Mouse (Mus musculus) midbrain, embryonic 14.5 days (tissue): ENCODE results near the gene Serpine2. TPM values are rescaled to one million over a fixed set of nuclear protein-coding genes. Genes with fewer than 3 reads are reported as not detected.

Experiments
- ATAC-seq: fragments of 200-750 bp; cut with Nextera tagmentation; 2 replicates; pipeline ENCODE4 v1.8.0; 2017; ENCODE audit warnings: moderate number of reproducible peaks, moderate library complexity; ENCODE audit not compliant: low FRiP score, low TSS enrichment
- DNase-seq: peaks from one replicate; pipeline ENCODE4 v3.0.0-alpha.2; 2015
- H3K27ac ChIP-seq: fragments of 300-500 bp; sonication (generic); replicated peaks from 2 replicates; pipeline ENCODE4 v1.5.1; 2014; ENCODE audit warnings: mild to moderate bottlenecking, low read depth, low read length, moderate library complexity
- H3K27me3 ChIP-seq: fragments of 300-500 bp; sonication (generic); 2 replicates; pipeline ENCODE4 v1.6.1; 2014; ENCODE audit warnings: low read length, control low read depth, mixed read lengths; ENCODE audit not compliant: control insufficient read depth, insufficient read depth
- H3K36me3 ChIP-seq: fragments of 300-500 bp; sonication (generic); 2 replicates; pipeline ENCODE4 v1.6.1; 2014; ENCODE audit warnings: low read length, control low read depth; ENCODE audit not compliant: control insufficient read depth, insufficient read depth
- H3K4me1 ChIP-seq: fragments of 300-500 bp; sonication (generic); 2 replicates; pipeline ENCODE4 v1.6.1; 2014; ENCODE audit warnings: mild to moderate bottlenecking, antibody characterized with exemption, low read length, control low read depth; ENCODE audit not compliant: control insufficient read depth, insufficient read depth
- H3K4me2 ChIP-seq: fragments of 300-500 bp; sonication (generic); 2 replicates; pipeline ENCODE4 v1.6.1; 2014; ENCODE audit warnings: mild to moderate bottlenecking, low read length, moderate library complexity
- H3K4me3 ChIP-seq: fragments of 300-500 bp; sonication (generic); replicated peaks from 2 replicates; pipeline ENCODE4 v1.5.1; 2014; ENCODE audit warnings: low read depth, low read length
- H3K9ac ChIP-seq: fragments of 300-500 bp; sonication (generic); replicated peaks from 2 replicates; pipeline ENCODE4 v1.6.1; 2014; ENCODE audit warnings: mild to moderate bottlenecking, low read length, moderate library complexity
- H3K9me3 ChIP-seq: fragments of 300-500 bp; sonication (generic); 2 replicates; pipeline ENCODE4 v1.6.1; 2016; ENCODE audit warnings: low read length, control low read depth, mixed read lengths; ENCODE audit not compliant: control insufficient read depth
- WGBS: fragments of 180-500 bp; shearing (Covaris S2); extraction: QIAGEN DNeasy Blood & Tissue Kit; methylation state at CpG from one replicate; pipeline ENCODE4 v1.1.7; 2014; 5-methylcytosine and 5-hydroxymethylcytosine counted together
- polyA plus RNA-seq: library from polyadenylated mRNA; unstranded; fragments of >200 nt; fragmentation: Nextera tagmentation; extraction: Ambion mirVana; gene quantifications from 2 replicates; pipeline ENCODE4 v1.2.1, GENCODE M21; 2014

Gene Serpine2
- polyA plus RNA-seq, 1 experiment from 2014 or later: 199 TPM

DNA sequence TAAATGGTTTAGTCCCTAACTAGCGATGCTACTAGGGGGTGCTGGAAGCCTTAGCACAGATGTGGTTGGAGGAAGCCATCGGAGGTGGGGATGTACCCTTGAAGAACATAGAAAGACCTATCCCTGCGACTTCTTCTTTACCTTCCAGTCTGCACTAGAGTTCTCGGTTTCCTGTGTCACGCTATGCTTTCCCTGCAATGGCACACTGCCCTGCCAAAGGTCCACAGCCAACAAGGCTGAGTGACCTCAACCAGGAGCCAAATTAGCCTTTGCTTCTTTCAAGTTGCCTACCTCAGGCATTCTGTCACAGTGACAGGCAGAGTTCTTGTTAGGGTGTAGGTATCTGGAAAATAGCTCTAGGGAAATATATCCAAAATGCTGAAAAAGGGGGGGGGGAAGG lies 104.6 kb downstream of the Serpine2 start:
- Histone ChIP-seq H3K36me3 (0 out of 2 replicates have a peak, but pooled peaks cover 2% of the 10 kb centered on the region), H3K4me3 (no peak overlapping the region), H3K4me1 (peaks cover 24% of the 10 kb centered on the region), H3K27ac (no peak overlapping the region), H3K4me2 (no peak overlapping the region), H3K9me3 (no peaks in the 10 kb centered on the region), H3K9ac (no peak overlapping the region), H3K27me3 (no peaks in the 10 kb centered on the region)
- no peak for ATAC-seq
- DNase-seq: no peak
- WGBS: 92% methylated on average over 5 of the region's 5 CpGs

DNA sequence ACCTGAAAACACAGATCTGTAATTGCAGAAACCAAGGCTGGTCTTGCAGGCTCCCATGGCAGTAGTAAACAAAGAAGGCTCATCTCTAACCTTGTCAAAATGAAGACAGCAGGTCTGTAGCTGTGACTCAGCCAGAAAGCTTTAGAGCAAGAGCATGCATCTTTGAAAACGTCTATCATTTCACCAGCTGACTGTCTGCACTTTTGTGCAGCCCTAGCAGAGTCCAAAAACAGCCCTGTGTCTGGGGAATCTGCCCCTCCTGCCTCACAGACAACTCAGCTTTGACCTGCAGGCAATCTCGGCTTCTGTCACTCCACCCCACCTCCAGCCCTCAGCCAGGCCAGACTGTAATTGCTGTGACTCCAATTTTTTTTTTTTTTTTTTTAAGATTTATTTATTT lies 105.6 kb downstream of the Serpine2 start:
- WGBS: 71% methylated on average over 2 of the region's 2 CpGs
- ATAC-seq: no peak
- DNase-seq: no peak

DNA sequence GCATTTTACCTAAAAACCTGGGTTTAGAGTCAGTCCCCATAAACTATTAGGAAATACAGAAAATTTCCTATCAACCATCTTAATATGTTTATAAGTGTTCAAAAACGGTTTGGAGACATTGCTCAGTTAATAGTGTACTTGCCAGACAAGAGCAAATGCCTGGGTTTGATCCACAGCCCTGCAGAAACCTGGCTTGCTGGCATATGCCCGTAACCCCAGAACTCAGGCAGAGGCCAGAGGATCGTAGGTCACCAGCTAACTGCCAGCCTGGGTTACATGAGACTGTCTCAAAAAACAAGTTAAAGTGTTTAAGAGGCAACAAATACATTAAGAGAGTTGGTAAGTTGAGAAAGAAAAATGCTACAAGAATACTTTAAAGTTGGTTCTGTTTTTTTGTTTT lies 106.0 kb downstream of the Serpine2 start:
- 93% methylated on average over 3 of the region's 3 CpGs for WGBS
- H3K4me1 ChIP-seq: peaks cover 16% of the 10 kb centered on the region
- no peak for ATAC-seq
- H3K36me3 ChIP-seq: 0 out of 2 replicates have a peak, but pooled peaks cover 4% of the 10 kb centered on the region
- H3K27ac ChIP-seq: no peak overlapping the region
- no peak overlapping the region for H3K9ac ChIP-seq
- peaks cover 4% of the 10 kb centered on the region; the same call in 1 of the 2 replicates for H3K9me3 ChIP-seq
- no peak overlapping the region for H3K4me3 ChIP-seq
- H3K4me2 ChIP-seq: no peak overlapping the region
- no peak for DNase-seq
- H3K27me3 ChIP-seq: no peaks in the 10 kb centered on the region

More for the DNA sequence above, 105.6 kb downstream of the Serpine2 start:
- no peaks in the 10 kb centered on the region for H3K27me3 ChIP-seq
- no peak overlapping the region for H3K4me2 ChIP-seq
- peaks cover 3% of the 10 kb centered on the region; the same call in 1 of the 2 replicates for H3K9me3 ChIP-seq
- H3K36me3 ChIP-seq: 0 out of 2 replicates have a peak, but pooled peaks cover 4% of the 10 kb centered on the region
- no peak overlapping the region for H3K27ac ChIP-seq
- peaks cover 20% of the 10 kb centered on the region for H3K4me1 ChIP-seq
- no peak overlapping the region for H3K4me3 ChIP-seq
- H3K9ac ChIP-seq: no peak overlapping the region

DNA sequence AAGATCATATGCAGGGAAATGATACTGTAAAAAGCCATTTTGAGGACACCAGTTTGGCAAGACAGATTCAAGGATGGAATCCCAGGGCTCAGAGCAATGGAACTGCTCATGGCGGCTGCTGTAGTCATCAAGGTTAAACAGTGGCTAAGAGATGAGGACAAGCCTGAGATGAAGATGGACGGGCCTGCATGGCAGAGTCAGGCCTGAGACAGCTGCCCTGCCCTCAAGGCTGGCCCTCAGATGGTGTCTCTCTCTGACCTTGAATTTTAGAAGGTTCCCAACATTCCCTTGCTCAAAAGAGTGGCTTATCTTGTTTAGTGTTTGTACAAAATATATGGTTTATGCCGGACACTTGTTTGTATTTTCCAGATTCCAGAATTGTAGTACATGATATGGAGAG lies 107.5 kb downstream of the Serpine2 start:
- Histone ChIP-seq H3K4me3 (no peak overlapping the region), H3K27me3 (no peaks in the 10 kb centered on the region), H3K4me1 (0 out of 2 replicates have a peak, but pooled peaks cover 2% of the 10 kb centered on the region), H3K9ac (no peak overlapping the region), H3K9me3 (peaks cover 4% of the 10 kb centered on the region; the same call in 1 of the 2 replicates), H3K27ac (no peak overlapping the region), H3K36me3 (0 out of 2 replicates have a peak, but pooled peaks cover 4% of the 10 kb centered on the region), H3K4me2 (no peak overlapping the region)
- WGBS: 99% methylated on average over 3 of the region's 3 CpGs
- no peak for ATAC-seq
- DNase-seq: no peak

DNA sequence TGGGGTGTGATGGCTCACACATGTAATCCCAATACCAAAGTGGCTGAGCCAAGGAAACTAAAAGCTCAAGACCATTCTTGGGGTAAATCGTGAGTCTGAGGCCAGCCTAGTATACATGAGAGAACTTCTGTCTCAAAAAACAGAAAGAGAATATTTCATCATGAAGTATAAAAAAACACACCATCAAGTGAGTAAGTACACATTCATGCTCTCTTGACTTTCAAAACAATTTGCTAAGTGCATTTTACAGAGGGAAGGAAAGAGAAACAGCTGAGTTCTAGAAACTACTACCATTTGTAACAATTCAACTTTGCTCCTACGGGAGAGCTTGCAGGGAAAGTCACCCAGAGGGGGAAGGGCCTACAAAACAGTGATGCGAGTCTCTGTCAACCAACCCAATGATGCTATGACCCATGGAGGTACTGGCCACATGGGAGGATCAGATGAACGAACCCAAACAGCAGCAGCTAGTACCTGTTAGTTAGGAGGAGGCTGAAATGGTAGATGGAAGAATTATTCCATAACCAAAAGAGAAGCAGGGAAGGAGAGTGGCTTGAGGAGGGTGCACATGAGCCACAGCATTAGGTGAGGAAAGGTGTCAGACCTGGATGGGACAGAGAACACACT lies 108.2 kb downstream of the Serpine2 start:
- H3K4me3 ChIP-seq: no peak overlapping the region
- no peak overlapping the region for H3K9ac ChIP-seq
- H3K4me2 ChIP-seq: no peak overlapping the region
- ATAC-seq: no peak
- 0 out of 2 replicates have a peak, but pooled peaks cover 4% of the 10 kb centered on the region for H3K36me3 ChIP-seq
- DNase-seq: no peak
- WGBS: 89% methylated on average over 4 of the region's 4 CpGs
- no peak overlapping the region for H3K27ac ChIP-seq
- peaks cover 4% of the 10 kb centered on the region; the same call in 1 of the 2 replicates for H3K9me3 ChIP-seq
- H3K27me3 ChIP-seq: no peaks in the 10 kb centered on the region
- H3K4me1 ChIP-seq: 0 out of 2 replicates have a peak, but pooled peaks cover 2% of the 10 kb centered on the region

DNA sequence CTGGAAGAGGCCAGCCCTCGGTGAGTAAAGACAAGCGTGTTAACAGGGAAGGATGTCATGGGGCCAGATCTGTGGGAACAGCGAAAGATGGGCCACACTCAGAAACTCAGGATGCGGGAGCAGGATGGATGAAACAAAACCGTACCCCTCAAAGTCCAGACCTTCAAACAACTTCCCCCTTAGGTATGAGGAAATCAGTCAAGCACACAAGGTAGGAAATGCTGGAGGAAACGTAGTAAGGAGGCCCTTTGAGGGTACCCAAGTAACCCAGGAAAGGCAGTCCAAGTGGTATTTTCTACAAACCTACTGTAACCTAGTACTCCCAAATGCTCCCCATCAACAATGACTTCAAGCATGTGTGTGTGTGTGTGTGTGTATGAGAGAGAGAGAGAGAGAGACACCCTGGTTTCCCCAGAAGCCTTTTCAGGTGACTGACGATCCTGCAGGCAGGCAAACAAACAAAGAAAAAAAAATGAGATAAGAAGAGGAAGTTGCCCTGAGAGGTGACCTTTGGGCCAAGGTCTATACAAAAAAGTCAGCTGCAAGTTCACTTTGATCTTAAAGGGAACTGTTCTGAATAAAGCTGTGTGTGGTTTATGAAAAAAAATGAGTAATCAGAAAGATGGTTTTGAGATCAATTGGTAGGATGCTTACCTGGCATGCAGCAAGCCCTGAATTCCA lies 108.8 kb downstream of the Serpine2 start:
- Histone ChIP-seq H3K27ac (no peak overlapping the region), H3K27me3 (no peaks in the 10 kb centered on the region), H3K9me3 (peaks cover 4% of the 10 kb centered on the region; the same call in 1 of the 2 replicates), H3K9ac (no peak overlapping the region), H3K36me3 (0 out of 2 replicates have a peak, but pooled peaks cover 4% of the 10 kb centered on the region), H3K4me1 (0 out of 2 replicates have a peak, but pooled peaks cover 2% of the 10 kb centered on the region), H3K4me2 (no peak overlapping the region), H3K4me3 (no peak overlapping the region)
- ATAC-seq: no peak
- 89% methylated on average over 7 of the region's 7 CpGs for WGBS
- DNase-seq: no peak

DNA sequence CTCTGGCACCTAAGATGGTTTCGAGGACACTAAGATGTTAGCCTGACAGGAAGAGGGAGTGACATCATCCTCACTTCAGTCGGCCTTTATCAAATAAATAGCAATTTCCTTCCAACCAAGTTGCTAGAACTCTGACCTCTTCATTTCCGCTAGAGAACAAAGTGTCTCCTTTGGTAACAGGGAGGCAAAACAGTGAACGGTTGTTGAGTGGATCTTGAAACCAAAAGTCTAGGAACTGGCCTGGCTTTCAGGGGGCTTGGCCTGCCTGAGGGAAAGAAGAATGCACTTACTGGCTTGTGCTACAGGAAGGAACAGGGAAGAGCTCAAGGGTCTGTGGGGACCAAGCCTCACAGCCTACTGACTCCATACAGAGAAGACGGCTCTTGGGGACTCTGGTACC lies 109.8 kb downstream of the Serpine2 start:
- 90% methylated on average over 5 of the region's 5 CpGs for WGBS
- H3K9ac ChIP-seq: no peak overlapping the region
- no peak overlapping the region for H3K27ac ChIP-seq
- H3K9me3 ChIP-seq: peaks cover 4% of the 10 kb centered on the region; the same call in 1 of the 2 replicates
- ATAC-seq (no peak), DNase-seq (no peak)
- H3K4me2 ChIP-seq: no peak overlapping the region
- H3K4me3 ChIP-seq: no peak overlapping the region
- no peaks in the 10 kb centered on the region for H3K4me1 ChIP-seq
- H3K36me3 ChIP-seq: 0 out of 2 replicates have a peak, but pooled peaks cover 4% of the 10 kb centered on the region
- no peaks in the 10 kb centered on the region for H3K27me3 ChIP-seq

DNA sequence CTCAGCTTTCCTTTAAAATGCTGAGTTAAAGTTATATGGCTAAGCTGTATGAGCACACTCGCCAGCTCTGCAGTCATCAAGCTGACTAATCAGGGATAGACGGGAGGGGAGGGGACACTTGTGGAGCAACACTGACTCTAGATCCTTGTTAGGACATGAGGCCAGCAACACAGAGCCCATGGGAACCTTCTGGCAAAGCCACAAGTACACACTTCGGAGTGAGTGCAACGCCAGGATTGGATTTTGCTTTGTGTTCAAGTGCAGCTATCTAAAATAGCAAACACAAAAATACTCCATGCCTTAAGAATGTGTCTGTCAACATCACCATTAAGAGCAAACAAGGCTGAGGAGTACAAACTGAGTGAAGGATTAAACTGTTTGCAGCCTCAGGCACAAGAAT lies 114.9 kb downstream of the Serpine2 start:
- H3K4me1 ChIP-seq: no peaks in the 10 kb centered on the region
- H3K4me3 ChIP-seq: no peak overlapping the region
- H3K4me2 ChIP-seq: no peak overlapping the region
- DNase-seq (no peak), ATAC-seq (no peak)
- H3K9ac ChIP-seq: no peak overlapping the region
- no peaks in the 10 kb centered on the region for H3K36me3 ChIP-seq
- WGBS: 92% methylated on average over 4 of the region's 4 CpGs
- H3K27me3 ChIP-seq: no peaks in the 10 kb centered on the region
- peaks cover 4% of the 10 kb centered on the region; the same call in 1 of the 2 replicates for H3K9me3 ChIP-seq
- H3K27ac ChIP-seq: no peak overlapping the region
